Mouse (Mus musculus): Measurements from ENCODE around the gene Crybb2.
"Not testable (repeated sequence)": the region's sequence is repeated elsewhere in the genome, so short reads cannot be mapped to it uniquely, and the experiment has no call there.

Crybb2 gene

DNA sequence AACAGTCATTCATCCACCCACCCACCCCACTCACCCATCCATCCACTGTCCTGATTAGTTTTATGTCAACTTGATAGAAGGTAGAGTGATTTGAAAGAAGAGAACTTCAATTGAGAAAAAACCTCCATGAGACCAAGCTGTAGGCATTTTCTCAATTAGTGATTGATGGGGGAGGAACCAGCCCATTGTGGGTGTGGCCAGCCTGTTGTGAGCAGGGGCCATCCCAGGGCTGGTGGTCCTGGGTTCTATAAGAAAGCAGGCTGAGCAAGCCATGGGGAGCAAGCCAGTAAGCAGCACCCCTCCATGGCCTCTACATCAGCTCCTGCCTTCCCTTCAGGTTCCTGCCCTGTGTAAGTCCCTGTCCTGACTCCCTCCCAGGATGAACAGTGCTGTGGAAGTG, at the start of gene Crybb2:
Gene Crybb2 (minus strand): TSS at position 101 of the 400 bp plus-strand sequence.
- no peak for DNase-seq

DNA sequence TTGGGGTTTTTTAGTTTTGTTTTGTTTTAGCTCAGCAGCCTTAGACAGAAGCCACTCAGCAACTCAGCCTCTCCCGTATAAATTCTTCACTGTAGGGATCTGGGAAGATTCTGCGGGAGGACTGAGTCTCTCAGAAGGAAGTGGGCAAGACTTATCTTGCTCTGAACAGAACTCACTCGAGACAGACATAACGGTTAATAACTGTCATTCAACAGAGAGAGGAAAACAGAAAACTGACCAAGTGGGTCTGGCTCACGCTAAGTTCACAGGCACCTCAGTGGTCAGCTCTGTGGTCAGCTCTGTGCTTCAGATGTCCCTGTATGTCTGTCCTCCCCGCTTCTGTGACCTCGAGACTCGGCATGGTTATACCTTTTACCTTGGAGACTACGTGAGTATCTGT, 49.4 kb upstream of the Crybb2 start:
- no peak for DNase-seq

DNA sequence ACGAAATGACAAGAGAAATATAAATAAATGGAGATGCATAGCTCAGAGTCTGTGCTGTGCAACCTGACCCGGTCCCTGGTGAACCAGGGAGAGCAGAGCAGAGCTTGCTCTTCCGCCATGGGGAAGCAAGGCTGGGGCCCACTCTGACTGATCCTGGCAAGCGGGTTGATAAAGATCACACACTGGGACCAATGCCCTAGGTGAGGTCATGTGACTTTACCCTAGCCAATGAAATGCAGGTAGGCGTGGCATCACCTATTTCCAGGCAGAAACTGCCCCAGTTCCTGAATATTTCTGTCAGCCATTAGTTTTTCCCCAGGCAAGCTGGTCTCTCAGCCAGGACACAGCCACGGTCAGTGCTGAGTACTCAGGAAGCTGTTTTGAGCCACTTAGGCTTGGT, 48.8 kb upstream of the Crybb2 start:
- DNase-seq = peak; percentile 52 to 61

DNA sequence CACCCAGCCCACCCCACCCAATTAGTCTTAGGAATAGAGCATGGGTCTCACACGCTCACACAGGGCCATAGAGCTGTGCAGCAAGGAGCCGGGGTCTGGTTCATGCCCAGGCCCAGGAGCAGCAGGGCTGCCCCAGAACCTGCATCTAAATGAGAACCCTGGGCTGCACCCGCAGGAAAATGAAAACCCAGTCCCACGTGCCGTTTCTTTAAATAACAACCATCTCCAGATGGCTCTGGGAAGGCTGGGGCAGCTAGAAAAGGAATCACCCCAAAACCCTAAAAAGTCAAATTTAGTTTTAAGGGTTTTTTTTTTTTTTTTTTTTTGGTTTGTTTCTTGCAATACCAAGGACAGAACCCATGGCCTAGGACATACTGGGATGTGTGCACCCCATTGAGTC, 47.4 kb upstream of the Crybb2 start:
- no peak for DNase-seq

DNA sequence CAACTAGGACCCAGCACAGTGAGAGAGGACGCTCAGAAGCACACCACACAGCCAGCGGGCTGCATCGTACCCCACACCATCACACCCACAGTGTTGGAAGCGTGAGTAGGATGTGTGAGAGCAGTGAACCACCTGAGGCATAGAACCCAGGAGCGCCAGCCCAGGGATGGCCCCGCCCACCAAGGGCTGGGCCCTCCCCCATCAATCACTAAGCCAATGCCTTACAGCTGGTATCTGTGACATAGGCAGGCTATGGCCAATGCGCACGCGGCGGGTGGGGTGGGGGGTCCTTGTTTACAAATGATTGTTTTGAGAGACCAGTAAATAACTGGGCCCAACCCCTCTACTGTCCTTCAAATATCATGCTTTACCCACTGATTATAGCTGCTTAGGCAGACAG, 46.0 kb upstream of the Crybb2 start:
- DNase-seq = no peak

DNA sequence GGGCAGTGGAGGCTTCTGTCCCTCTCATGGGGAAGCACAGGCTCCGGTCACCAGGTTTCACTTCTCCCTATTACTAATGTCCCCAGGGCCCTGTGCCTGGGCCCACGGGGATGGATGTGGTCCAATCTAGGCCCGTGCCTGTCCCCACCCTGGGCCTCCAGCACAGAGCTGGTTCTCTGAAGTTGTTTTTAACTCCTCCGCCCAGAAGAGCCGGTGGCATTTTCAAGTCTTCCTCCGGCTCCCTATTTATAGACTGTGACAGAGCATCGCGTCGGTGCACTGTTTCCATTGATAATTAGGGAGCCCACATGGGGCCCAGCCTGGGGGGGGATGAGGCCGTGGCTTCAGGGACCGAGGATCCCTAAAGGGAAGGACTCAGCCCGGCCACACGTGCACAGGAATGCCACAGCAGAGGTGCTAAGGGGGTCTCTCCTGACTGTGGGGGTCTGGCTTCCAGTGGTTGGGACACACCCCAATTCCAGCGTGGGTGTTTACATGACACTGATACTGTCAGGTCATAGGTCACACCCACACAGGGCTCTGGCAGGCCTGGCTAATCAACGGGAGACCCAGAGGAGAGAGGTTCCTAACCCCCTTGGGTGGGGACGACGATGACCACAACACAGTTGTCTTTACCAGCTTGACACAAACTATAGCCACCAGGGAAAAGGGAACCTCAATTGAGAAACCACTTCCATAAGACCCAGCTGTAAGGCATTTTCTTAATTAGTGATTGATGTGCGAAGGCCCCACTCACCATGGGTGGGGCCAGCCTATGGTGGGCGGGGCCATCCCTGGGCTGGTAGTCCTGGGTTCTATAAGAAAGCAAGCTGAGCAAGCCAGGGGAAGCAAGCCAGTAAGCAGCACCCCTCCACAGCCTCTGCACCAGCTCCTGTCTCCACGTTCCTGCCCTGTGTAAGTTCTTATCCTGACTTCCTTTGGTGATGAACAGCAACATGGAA, 44.6 kb upstream of the Crybb2 start:
- DNase-seq = peak in 1 of 2 experiments; percentile 37

DNA sequence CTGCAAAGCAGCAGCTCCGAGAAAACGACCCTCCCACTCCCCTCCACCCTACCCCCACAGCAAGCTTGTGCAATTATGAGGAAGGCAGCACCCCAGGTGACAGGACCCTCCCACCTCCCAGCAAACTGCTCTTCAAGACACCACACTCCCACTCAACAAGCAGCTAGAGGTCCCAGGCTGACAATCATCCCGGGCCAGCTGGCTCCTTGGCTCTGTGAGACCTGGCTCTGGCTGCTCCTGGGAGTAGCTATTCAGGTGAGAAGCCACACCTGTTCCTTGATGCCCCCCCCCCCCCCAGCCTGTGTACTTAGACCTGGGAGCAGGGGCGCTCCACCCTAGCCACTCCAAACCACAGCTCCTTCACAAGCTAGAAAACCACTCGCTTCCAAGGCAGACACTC, 43.2 kb upstream of the Crybb2 start:
- DNase-seq = peak in 1 of 2 experiments; percentile 55

DNA sequence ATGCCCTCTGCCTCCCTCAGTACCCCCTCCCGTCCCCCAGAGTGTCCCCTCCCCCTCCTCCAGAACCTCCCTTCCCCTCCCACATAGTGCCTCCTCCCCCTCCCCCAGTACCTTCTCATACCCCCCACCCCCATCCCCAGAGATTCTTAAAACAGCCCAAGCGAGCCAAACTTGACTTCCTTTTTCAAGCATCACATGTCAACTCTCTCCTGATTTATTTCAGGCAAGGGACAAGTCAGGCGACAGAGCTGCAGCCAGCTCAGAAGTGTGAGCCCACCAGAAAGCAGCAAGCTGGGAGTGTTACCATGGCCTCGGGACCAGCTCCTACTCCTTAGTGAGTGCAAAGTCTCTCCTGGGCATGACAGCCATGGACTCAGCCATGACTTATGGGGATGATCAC, 41.4 kb upstream of the Crybb2 start:
- DNase-seq = no peak

DNA sequence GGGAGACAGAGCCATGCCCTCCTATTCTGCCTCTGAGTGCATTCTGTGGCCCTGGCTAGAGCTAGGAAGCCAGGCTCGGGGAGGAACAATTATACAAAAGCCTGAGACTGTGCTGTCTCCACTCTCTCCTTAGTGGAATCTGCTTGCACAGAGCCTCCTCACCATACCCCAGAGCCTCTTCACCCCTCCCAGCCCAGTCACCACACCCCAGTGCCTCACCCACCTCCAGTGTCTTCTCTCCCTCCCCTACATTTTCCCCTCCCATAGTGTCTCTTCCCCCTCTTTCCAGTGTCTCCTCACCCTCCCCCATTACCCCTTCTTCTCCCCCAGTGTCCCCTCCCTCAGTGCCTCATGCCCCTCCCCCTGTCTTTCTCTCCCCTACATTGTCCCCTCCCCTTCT, 41.0 kb upstream of the Crybb2 start:
- DNase-seq = no peak

DNA sequence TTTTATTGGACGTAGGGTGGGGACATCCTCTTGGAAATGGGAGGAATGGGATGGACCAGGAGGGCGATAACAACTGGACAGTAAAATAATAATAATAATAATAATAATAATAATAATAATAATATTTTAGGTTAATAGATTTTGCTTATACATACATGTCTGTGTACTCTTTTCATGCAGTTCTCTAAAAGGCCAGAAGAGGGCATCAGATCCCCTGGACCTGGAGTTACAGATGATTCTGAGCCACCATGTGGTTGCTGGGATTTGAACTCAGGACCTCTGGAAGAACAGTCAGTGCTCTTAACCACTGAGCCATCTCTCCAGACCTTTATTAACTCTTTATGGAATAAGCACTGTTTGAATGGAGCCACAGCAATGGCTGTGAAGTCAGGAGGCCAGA, 39.7 kb upstream of the Crybb2 start:
- DNase-seq = not testable (repeated sequence)

DNA sequence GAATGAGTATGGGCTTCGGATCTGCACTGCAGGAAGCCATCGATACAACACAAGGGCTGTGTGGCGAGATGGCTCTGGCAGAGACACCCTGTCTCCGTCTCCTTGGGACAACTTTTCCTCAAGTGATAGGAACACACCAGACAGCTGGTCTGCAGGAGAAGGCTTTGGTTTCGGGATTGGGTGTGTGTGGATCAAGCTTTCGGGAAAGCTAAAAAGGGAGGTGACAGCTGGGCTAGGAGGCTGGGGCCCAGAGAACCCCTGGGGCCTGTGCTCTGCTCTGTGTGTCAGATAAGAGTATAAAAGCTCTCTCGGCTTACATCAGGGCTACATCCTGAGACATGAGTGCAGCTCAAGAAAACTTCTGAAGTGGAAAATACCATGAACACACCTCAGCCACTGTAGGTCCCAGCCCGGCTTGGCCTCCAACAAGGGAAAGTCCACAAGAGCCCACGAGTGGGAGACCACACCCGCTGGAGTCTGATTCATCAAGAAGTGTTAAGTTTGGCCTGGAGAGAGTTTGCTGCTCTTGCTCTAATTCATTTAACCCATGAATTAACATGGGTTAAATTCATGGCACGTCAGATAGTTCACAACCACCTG, 38.3 kb upstream of the Crybb2 start:
- no peak for DNase-seq

DNA sequence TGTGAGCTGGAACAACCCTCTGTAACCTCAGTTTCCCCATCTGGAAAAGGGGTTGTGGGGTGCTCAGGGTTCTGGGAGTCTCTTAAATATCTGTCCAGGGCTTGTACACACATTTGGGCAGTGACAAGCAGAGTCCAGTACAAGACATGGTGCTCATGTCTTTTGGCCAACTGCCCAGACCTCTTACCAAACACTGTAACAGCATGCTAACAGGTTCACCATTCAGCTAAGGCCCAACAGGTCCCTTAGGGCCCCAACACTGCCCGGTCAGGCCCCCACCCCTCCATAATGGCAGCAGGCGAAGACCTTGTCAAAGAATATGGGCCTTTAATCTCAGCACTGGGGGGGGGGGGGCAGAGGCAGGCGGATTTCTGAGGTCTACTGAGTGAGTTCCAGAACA, 37.8 kb upstream of the Crybb2 start:
- DNase-seq = no peak

DNA sequence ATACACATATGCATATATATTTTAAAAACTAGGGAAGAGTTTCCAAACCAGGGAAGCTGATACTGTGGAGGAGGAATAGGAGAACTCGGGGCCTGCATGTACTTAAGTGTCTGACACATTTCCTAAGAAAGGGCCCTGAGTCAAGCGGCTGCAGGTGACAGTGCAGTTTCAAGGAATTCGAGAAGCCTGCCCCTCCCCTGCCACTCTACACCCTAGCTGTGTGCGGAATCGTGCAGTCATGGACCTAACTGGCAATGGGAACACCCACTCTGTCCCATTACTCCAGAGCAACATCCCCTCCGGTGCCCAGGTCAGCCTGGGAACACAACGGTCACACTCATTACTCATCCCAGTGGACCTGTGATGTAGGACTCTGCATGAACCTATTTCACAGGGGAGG, 36.7 kb upstream of the Crybb2 start:
- no peak for DNase-seq

DNA sequence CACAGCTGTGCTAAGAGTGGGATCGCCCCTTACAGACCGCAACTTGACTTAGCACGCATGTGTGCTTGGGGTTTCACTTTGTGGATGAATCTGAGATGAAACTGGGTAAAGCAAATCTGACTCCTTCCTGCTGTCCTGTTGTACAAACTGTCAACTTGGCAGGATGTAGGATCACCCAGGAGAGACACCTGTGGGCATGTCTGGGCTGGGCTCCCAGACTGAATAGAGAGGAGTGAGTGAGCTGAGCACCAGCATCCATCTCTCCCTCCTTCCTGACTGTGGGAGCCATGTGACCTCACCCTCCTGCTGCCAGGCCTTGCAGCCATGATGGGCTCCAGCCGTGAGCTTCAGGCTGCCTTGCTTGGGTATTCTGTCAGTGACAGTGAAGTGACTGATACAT, 35.6 kb upstream of the Crybb2 start:
- no peak for DNase-seq

DNA sequence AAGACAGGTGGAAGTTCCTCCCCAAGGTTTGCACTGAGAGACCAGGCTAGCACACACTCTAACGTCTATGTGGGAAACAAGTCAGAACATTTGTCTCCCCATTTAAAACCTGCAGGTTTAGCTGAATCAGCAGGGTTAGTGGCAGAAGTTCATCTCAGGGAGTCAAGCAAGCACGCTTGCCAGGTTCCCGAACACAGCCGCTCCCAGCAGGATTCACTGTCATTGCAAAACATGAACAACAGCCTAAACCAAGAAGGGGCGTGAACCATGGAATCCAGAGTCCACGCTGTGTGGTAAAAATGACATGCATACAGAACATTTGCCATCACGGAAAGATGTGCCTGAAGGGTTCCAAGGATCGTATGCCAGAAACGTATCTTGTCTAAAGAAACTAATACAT, 35.1 kb upstream of the Crybb2 start:
- DNase-seq = no peak

DNA sequence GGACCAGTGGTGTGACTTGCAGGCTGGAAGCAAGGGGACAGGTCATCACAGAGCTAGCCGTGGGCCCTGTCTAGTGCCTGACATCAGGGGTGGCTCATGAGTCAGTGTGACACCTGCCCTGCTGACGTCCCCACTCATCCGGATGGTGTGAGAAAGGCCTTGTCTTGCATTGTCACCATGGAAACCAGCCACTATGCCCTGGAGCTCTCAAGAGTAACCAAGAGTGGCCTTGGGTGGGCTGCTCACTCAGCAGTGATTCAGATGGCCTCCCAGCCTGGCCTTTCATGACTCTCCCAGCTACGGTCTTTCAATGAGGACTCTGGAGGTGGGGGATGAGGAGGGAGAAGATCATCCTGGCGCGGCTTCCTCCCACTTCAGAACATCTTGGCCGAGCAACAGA, 32.5 kb upstream of the Crybb2 start:
- DNase-seq = no peak

DNA sequence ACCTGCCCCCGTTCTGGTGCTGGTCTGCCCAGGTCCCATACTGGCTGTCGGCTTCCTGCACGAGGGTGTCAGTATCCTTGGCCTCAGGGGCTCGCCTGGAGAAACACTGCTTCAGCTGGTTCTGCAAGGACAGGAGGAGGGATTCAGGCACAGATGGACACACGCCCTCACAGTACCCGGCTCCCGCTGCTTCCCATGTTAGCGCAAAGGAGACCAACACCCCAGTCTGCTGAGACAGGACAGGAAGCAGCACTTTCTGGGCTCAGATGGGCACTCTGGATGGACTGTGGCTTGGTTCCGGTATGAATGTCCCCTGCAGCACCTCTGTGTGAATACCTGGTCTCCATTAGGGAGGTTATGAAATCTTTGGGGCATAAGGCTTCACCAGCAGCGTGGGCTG, 31.5 kb upstream of the Crybb2 start:
- no peak for DNase-seq

DNA sequence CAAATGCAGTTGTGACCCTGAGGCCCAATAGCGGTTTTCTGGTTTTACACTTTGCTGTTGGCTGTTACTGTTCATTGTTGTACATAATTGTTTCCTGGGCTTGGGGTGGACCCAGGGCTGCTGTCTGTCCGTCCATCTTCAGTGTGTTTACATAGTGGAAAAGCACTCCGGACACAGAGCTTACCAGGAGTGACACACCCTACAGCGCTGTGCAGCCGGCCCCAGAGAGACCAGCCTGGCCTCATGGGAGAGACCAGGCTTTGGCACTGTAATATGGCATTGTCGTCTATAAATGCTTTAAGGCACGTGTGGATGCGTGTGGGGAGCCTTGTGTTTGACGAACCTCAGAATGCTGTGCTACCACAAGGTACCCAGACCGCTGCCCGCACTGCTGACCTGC, 30.5 kb upstream of the Crybb2 start:
- DNase-seq = no peak

DNA sequence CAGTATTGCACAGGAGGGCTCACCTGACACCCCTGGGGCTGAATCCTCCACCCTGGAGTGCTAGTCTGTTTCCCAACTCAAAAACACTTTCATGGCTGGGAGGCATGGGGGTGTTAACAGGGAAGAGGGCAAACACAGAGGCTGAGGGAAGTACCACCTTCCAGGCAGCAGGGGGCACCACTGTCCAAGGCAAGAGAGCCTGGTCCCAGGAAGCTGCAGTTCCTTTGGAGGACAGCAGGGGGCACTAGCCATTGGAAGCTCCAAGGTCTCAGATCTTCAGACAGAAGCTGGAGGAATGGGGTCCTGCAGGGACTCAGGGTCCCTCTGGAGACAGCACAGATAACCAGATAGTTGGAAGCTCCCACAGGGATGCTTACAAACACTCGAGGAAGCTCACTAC, 29.6 kb upstream of the Crybb2 start:
- DNase-seq = peak; percentile 95 to 97

DNA sequence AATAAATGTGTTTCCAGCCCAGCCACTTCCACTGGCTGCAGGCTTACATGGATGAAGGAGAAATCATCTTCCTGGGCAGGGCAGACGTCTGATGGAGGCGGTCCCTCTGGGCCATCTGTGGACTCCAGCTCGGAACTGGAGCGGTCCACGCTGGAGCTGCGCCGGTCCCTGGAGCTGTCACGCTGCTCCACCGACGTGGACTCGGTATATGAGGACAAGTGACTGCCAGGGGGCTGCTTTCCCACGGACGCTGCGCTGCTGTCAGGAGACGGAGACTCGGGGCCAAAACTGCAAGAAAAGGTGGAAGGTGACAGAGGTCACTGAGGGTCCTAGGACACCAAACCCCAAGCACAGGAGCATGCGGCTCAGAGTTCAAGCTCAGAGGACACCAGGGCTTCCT, 27.6 kb upstream of the Crybb2 start:
- DNase-seq = no peak

DNA sequence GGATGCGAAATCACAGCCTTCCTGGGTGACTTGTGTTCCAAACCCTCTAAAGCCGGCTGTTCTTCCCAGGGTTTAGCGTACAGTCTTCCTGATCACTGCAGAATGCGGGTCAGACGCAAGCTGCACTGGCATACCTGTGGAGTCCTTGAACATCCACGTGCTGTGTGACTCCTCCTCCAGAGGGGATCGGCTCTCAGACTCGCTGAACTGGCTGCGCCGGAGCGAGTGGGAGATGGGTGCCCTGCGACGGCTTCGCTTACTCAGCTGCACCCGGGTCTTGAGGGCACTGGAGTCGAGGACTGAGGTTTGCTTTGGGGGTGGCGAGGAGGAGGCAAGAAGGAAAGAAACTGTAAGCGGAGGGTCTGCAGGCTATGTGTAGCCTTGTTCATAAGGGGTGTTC, 25.5 kb upstream of the Crybb2 start:
- no peak for DNase-seq

DNA sequence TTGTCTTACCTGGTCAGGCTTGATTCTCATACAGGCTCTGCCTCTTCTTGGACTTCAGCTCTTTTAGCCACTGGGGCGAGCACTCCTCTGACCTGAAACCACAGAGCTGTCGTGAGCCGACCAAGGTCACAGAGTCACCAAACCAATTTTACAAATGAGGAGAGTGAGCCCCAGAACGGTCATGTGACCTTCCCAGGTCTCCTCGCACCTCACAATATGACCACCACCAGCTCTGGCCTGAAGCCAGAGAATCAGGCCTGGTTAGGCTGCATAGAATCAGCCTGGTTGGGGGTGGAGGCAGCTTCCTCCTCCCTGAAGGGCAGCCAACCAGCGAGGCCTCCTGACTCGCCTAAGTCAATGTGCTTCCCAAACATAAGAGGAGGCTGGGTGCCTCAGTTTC, 22.5 kb upstream of the Crybb2 start:
- peak in 1 of 2 experiments; percentile 50 for DNase-seq

DNA sequence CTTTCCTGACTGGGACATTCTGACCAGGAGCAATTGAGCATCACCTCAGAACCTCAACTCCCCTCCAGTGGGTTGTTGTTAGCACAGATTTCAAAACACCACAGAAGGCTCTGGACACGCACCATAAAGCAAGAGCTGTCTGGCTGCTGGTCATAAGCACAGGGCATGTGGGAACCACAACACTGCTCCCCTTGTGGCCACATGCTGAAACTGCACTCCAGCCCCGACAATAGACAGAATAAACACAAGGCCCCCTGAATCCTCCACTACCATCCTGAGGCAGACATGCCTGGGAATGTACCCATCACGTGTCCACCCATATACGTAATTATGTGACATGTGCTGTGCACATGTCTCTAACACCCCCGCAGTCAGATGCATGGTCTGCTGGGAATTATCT, 21.2 kb upstream of the Crybb2 start:
- peak; percentile 84 to 87 for DNase-seq

DNA sequence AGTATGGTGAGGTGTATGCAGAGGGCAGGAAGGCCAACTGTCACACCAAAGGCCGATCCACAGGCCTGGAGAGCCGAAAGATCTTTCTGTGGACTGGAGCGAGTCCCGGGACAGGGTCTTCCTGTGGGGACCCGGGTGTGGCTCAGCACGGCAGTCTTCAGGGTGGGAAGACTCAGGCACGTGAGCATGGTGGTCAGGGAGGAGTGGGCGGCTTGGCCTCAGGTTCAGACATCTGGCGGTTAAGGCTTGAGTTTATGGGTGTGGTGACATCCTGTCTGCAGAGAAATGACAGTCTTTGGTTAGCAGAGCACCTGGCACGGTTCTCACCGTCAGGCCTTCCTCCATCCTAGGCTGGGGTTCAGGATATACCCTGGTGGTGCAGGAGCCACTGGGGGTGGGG, 20.8 kb upstream of the Crybb2 start:
- no peak for DNase-seq

All from kidney, postnatal 4 days (tissue).